Mouse (Mus musculus) G1E (cell line): ENCODE data around the gene Filip1l. TPM values are rescaled to one million over a fixed set of nuclear protein-coding genes. Genes with fewer than 3 reads are reported as not detected.

Experiments used
- ATAC-seq: 2 replicates; pipeline ENCODE4 v1.8.0; 2016; ENCODE audit warnings: mild to moderate bottlenecking; ENCODE audit not compliant: insufficient number of reproducible peaks, poor library complexity, low FRiP score, severe bottlenecking; ENCODE audit errors: extremely low read depth
- DNase-seq: peaks from one replicate; pipeline ENCODE4 v3.0.0; 2012; ENCODE audit warnings: low spot score
- H3K27me3 ChIP-seq: 2 replicates; pipeline ENCODE4 v1.6.1; 2012; ENCODE audit warnings: mild to moderate bottlenecking, low read length, inconsistent platforms; ENCODE audit not compliant: insufficient read depth
- H3K36me3 ChIP-seq: replicated peaks from 2 replicates; pipeline ENCODE3; 2012; ENCODE audit warnings: mild to moderate bottlenecking, inconsistent platforms
- H3K4me1 ChIP-seq: 2 replicates; pipeline ENCODE4 v1.6.1; 2012; ENCODE audit warnings: low read depth, low read length, inconsistent platforms, mixed read lengths; ENCODE audit not compliant: insufficient read depth
- H3K4me3 ChIP-seq: 2 replicates; pipeline ENCODE4 v1.5.1; 2012; ENCODE audit warnings: low read depth, mild to moderate bottlenecking, inconsistent platforms, low read length, moderate library complexity, mixed read lengths
- H3K9me3 ChIP-seq: replicated peaks from 2 replicates; pipeline ENCODE4 v1.6.1; 2012; ENCODE audit warnings: inconsistent platforms
- CTCF ChIP-seq: IDR thresholded peaks from 2 replicates; pipeline ENCODE4 v1.5.1; 2012; ENCODE audit warnings: low read depth, low read length, inconsistent platforms, mixed read lengths
- GATA1 ChIP-seq: IDR thresholded peaks from 2 replicates; pipeline ENCODE4 v1.6.1; 2012; ENCODE audit warnings: borderline replicate concordance, low read length, inconsistent platforms, mixed read lengths
- GATA2 ChIP-seq: IDR thresholded peaks from 2 replicates; pipeline ENCODE4 v1.6.1; 2012; ENCODE audit warnings: low read depth, low read length, inconsistent platforms, borderline replicate concordance
- POLR2AphosphoS5 ChIP-seq: IDR thresholded peaks from 2 replicates; pipeline ENCODE4 v1.6.1; 2012; ENCODE audit warnings: low read depth, low read length, inconsistent platforms; ENCODE audit not compliant: insufficient replicate concordance
- TAL1 ChIP-seq: conservative IDR thresholded peaks from 2 replicates; pipeline ENCODE4 v1.6.1; 2012; ENCODE audit warnings: low read depth, low read length, inconsistent platforms, mixed read lengths
- polyA plus RNA-seq: library from polyadenylated mRNA; stranded (reverse); fragments of >175 nt; gene quantifications from 2 replicates; pipeline ENCODE4 v1.2.3, GENCODE M21; 2012
- total RNA-seq, 2 experiments: library from RNA; stranded (forward) in 1 of 2; stranded (reverse) in 1 of 2; fragments of 200-1000 nt in 1 of 2; fragments of >200 nt in 1 of 2; fragmentation: Nextera tagmentation in 1 of 2; gene quantifications; 2 replicates each; pipeline ENCODE4 v1.2.3; 2014 to 2017

The Filip1l gene
- total and polyA plus RNA-seq, 3 experiments: 0.01 to 0.22 TPM; not detected in 1

DNA sequence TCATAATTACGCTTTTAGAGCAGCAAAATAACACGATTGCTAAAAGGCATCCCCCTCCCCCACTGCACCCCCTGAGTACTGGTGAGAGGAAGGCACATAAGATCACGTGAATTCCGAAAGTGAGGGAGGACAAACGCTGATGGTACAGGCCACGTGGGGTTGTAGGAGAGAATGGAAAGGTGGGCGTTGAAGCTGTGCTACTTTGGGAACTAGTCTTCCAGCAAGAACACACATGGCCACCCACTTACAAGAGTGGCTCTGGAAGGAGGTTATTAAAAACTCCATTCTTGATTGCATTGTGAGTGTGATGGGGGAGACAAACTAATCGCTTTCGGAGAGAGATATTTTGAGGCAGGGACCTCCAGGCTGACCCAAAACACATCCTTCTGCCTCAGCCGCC is 6.4 kb downstream of the Filip1l start:
- Histone ChIP-seq H3K36me3 (peaks cover 10% of the 10 kb centered on the region), H3K4me3 (no peak overlapping the region), H3K4me1 (no peaks in the 10 kb centered on the region), H3K27me3 (no peaks in the 10 kb centered on the region), H3K9me3 (no peaks in the 10 kb centered on the region)
- ATAC-seq: no peak
- TF ChIP-seq GATA1: no peak
- no peak for TF ChIP-seq CTCF
- TF ChIP-seq GATA2: no peak
- TF ChIP-seq TAL1: no peak
- no peak for TF ChIP-seq POLR2AphosphoS5
- no peak for DNase-seq

GRCm38 (mm10) chr16:57360785-57361184 is 7.9 kb downstream of the Filip1l start:
- no peaks in the 10 kb centered on the region for H3K9me3 ChIP-seq
- H3K4me1 ChIP-seq: peaks cover 5% of the 10 kb centered on the region; the same call in 1 of the 2 replicates
- no peak overlapping the region for H3K4me3 ChIP-seq
- no peaks in the 10 kb centered on the region for H3K27me3 ChIP-seq
- peaks cover 10% of the 10 kb centered on the region for H3K36me3 ChIP-seq
- TF ChIP-seq POLR2AphosphoS5: no peak
- TF ChIP-seq GATA1: no peak
- no peak for TF ChIP-seq CTCF
- no peak for TF ChIP-seq GATA2
- no peak for TF ChIP-seq TAL1
- no peak for ATAC-seq
- DNase-seq: no peak

DNA sequence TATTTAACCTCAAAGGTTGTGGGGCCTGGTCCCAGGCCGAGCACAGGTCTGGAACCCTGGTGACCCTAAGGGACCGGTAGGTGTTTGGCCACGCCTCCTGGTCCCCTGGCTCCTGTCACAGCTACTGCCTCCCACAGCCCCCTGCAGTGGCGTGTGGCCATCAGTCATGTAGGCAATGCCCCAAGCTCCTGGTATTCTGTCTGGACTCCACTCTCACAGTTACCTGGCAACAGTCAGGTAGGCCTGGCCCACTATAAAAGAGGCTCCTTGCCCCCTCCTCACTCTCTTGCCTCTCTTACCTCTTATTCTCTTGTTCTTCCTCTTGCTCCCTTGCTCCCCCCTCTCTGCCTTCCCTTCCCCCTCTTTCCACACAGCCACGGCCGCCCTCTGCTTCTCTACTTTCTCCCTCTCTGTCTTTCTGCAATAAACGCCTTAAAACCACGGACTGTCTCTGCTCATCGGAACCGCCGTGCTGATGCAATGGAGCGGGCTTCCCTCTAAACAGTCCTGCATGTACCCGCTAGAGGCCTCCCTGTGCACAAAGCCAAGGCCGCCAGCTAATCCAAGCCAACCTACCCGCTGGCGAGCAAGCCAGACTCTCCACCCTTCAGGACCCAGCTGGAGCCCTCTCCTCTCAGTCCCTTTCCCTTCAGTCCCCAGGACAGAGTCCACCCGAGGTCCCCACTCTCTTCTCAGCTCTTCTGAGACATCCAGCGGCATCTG is 9.9 kb downstream of the Filip1l start:
- Histone ChIP-seq H3K9me3 (no peaks in the 10 kb centered on the region), H3K4me1 (peaks cover 5% of the 10 kb centered on the region; the same call in 1 of the 2 replicates), H3K4me3 (no peak overlapping the region), H3K36me3 (peaks cover 7% of the 10 kb centered on the region), H3K27me3 (no peaks in the 10 kb centered on the region)
- no peak for DNase-seq
- no peak for TF ChIP-seq GATA2
- no peak for TF ChIP-seq TAL1
- no peak for TF ChIP-seq CTCF
- TF ChIP-seq POLR2AphosphoS5: no peak
- TF ChIP-seq GATA1: no peak
- no peak for ATAC-seq

DNA sequence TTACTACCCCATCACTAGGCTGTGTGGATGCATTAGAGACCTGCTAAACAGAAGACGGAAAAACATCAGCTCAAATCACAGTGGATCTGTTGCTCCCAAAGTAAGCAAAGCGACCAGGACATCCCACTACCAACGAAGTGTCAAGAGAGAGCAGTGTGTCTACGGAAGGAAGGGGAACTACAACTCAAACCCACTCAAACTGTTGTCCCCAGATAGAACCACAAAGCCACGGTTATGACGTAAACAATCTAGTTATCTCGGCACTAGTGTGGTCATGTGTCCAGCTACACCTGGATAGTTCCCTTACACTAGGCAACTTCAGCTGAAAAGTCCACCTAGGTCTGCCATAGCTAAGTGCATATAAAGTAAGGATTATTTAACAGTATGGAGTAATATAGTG is 11.6 kb downstream of the Filip1l start:
- Histone ChIP-seq H3K36me3 (peaks cover 7% of the 10 kb centered on the region), H3K9me3 (no peaks in the 10 kb centered on the region), H3K4me1 (peaks cover 5% of the 10 kb centered on the region; the same call in 1 of the 2 replicates), H3K4me3 (no peak overlapping the region), H3K27me3 (no peaks in the 10 kb centered on the region)
- ATAC-seq: no peak
- DNase-seq: no peak
- no peak for TF ChIP-seq GATA1
- no peak for TF ChIP-seq TAL1

DNA sequence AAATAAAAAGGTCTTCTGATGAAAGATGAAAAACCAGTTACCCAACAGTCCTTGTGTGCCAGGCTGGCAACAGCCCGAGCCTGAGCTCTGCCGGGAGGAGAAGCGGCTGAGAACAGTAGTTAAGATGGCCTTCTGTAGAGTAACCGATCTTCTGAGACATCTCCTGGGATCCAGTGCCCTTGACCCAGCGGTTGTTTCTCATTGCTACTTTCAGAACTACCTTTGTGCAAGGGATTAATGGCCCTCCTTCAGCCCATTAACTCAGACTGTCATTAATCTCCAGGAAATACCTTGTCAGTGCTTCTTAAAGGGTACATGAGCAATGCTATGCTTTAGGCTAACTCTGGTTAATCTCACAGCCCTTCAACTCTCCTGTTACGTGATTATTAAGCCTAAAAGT is 13.2 kb downstream of the Filip1l start:
- no peak for ATAC-seq
- TF ChIP-seq GATA2: no peak

DNA sequence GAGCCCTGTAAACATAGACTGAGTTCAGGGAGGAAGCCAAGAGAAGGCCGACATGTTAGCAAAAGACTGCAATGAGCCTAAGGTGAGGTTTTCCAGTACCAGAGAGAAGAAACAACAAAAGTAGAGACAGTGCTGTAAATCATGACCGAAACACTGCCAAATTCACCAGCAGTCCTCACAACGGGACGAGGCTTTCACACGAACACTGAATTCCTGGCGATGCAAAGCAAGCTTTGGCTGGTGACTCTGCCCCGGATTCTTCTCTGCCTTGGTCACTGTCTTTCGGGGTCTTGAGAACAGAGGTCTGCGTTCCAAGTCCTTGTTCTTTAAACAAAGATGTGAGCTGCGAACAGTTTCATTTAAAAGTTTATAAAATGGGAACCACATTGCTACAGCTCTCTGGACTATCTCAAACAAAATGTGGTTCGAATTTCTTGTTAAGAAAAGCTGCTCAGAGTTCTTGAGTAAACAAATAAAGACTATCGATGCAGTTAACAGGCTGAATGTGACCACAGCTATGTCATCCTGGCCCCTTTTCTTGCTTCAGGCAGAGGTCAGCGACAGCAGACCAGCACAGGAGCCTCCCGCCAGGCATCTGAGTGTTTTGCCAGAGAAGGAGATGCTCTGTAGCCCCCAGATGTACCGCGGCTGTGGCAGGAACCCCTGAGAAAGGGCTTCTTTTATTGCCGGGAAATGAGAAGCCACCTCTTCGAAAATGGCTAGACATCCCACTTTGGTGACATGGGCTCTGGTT is 14.2 kb downstream of the Filip1l start:
- H3K27me3 ChIP-seq: no peaks in the 10 kb centered on the region
- no peaks in the 10 kb centered on the region for H3K36me3 ChIP-seq
- ATAC-seq (no peak), DNase-seq (no peak)
- no peak overlapping the region for H3K4me3 ChIP-seq
- TF ChIP-seq POLR2AphosphoS5: no peak
- TF ChIP-seq TAL1: no peak
- TF ChIP-seq GATA1: no peak
- no peak for TF ChIP-seq CTCF
- TF ChIP-seq GATA2: no peak
- peaks cover 5% of the 10 kb centered on the region; the same call in 1 of the 2 replicates for H3K4me1 ChIP-seq
- H3K9me3 ChIP-seq: no peaks in the 10 kb centered on the region

More for the DNA sequence above, 13.2 kb downstream of the Filip1l start:
- DNase-seq: no peak
- Histone ChIP-seq H3K27me3 (no peaks in the 10 kb centered on the region), H3K36me3 (peaks cover under 1% of the 10 kb centered on the region), H3K4me3 (no peak overlapping the region), H3K9me3 (no peaks in the 10 kb centered on the region), H3K4me1 (peaks cover 5% of the 10 kb centered on the region; the same call in 1 of the 2 replicates)
